Mouse (Mus musculus) heart, embryonic 11.5 days (tissue): ENCODE measurements at regions not wholly inside any gene's neighbourhood (a gene's known extent, or its start where the extent isn't known, plus 50 kb on each side); places are given as distances from the start of the nearest gene placed in this dataset.

Source experiments
- ATAC-seq: fragments of 200-750 bp; cut with Nextera tagmentation; replicated peaks from 2 replicates; pipeline ENCODE4 v1.8.0; 2017; ENCODE audit warnings: moderate library complexity; ENCODE audit not compliant: insufficient number of reproducible peaks, low FRiP score, low TSS enrichment
- H3K27ac ChIP-seq: fragments of 300-500 bp; sonication (generic); 2 replicates; pipeline ENCODE4 v1.5.1; 2014; ENCODE audit warnings: mild to moderate bottlenecking, low read depth, low read length
- H3K27me3 ChIP-seq: fragments of 300-500 bp; sonication (generic); 2 replicates; pipeline ENCODE4 v1.6.1; 2014; ENCODE audit warnings: mild to moderate bottlenecking, low read length, mixed read lengths; ENCODE audit not compliant: control insufficient read depth, insufficient read depth
- H3K36me3 ChIP-seq: fragments of 300-500 bp; sonication (generic); 2 replicates; pipeline ENCODE4 v1.6.1; 2014; ENCODE audit warnings: mild to moderate bottlenecking, low read length, moderate library complexity, mixed read lengths; ENCODE audit not compliant: control insufficient read depth, insufficient read depth
- H3K4me1 ChIP-seq: fragments of 300-500 bp; sonication (generic); 2 replicates; pipeline ENCODE4 v1.6.1; 2014; ENCODE audit warnings: low read length; ENCODE audit not compliant: control insufficient read depth, insufficient read depth
- H3K4me2 ChIP-seq: fragments of 300-500 bp; sonication (generic); 2 replicates; pipeline ENCODE4 v1.6.1; 2014; ENCODE audit warnings: mild to moderate bottlenecking, moderate library complexity
- H3K4me3 ChIP-seq: fragments of 300-500 bp; sonication (generic); 2 replicates; pipeline ENCODE4 v1.5.1; 2014; ENCODE audit warnings: low read depth, low read length
- H3K9ac ChIP-seq: fragments of 300-500 bp; sonication (generic); 2 replicates; pipeline ENCODE4 v1.6.1; 2014; ENCODE audit warnings: mild to moderate bottlenecking, low read depth, low read length, moderate library complexity
- H3K9me3 ChIP-seq: fragments of 300-500 bp; sonication (generic); replicated peaks from 2 replicates; pipeline ENCODE4 v1.6.1; 2016; ENCODE audit warnings: low read length; ENCODE audit not compliant: control insufficient read depth
- WGBS: fragments of 180-500 bp; shearing (Covaris S2); extraction: QIAGEN DNeasy Blood & Tissue Kit; methylation state at CpG from one replicate; pipeline ENCODE4 v1.1.7; 2014; ENCODE audit not compliant: insufficient replicate concordance; 5-methylcytosine and 5-hydroxymethylcytosine counted together

- H3K9ac ChIP-seq: 0 out of 2 replicates have a peak overlapping the region, but pooled peaks have one; percentile 39
- peak overlapping the region; percentile 34 for H3K4me2 ChIP-seq
- H3K27me3 ChIP-seq: no peaks in the 10 kb centered on the region
- no peaks in the 10 kb centered on the region; the same call in 1 of the 2 replicates for H3K9me3 ChIP-seq
- ATAC-seq: no peak
- no peak overlapping the region for H3K27ac ChIP-seq
- no peaks in the 10 kb centered on the region; the same call in 1 of the 2 replicates for H3K4me1 ChIP-seq
- no peaks in the 10 kb centered on the region for H3K36me3 ChIP-seq
- WGBS: 24% methylated on average over 6 of the region's 6 CpGs
- H3K4me3 ChIP-seq: no peak overlapping the region; the same call in 1 of the 2 replicates
Observed at GRCm38 (mm10) chr14:105815827-105816226, 80.8 kb downstream of the Spry2 start.

- Histone ChIP-seq H3K9me3 (no peaks in the 10 kb centered on the region; the same call in 1 of the 2 replicates), H3K4me1 (no peaks in the 10 kb centered on the region), H3K27me3 (no peaks in the 10 kb centered on the region), H3K9ac (0 out of 2 replicates have a peak overlapping the region, but pooled peaks have one; percentile 39), H3K27ac (no peak overlapping the region), H3K4me3 (no peak overlapping the region; the same call in 1 of the 2 replicates), H3K36me3 (no peaks in the 10 kb centered on the region), H3K4me2 (peak overlapping the region; percentile 34)
- ATAC-seq: no peak
- WGBS: 50% methylated on average over 12 of the region's 12 CpGs
Observed at GRCm38 (mm10) chr14:105815281-105815680, 81.3 kb downstream of the Spry2 start.

- Histone ChIP-seq H3K36me3 (no peaks in the 10 kb centered on the region), H3K9me3 (no peaks in the 10 kb centered on the region), H3K4me3 (no peak overlapping the region), H3K27ac (no peak overlapping the region), H3K27me3 (no peaks in the 10 kb centered on the region), H3K9ac (no peak overlapping the region), H3K4me1 (no peaks in the 10 kb centered on the region), H3K4me2 (no peak overlapping the region)
- ATAC-seq: no peak
Observed at GRCm38 (mm10) chr14:105813661-105814060, 83.0 kb downstream of the Spry2 start.

GRCm38 (mm10) chr14:105813097-105813496, 83.5 kb downstream of the Spry2 start:
- H3K9ac ChIP-seq: no peak overlapping the region
- H3K27me3 ChIP-seq: no peaks in the 10 kb centered on the region
- no peak for ATAC-seq
- no peaks in the 10 kb centered on the region for H3K36me3 ChIP-seq
- no peak overlapping the region for H3K4me2 ChIP-seq
- 78% methylated on average over 6 of the region's 6 CpGs for WGBS
- H3K27ac ChIP-seq: no peak overlapping the region
- H3K4me1 ChIP-seq: no peaks in the 10 kb centered on the region
- no peaks in the 10 kb centered on the region for H3K9me3 ChIP-seq
- no peak overlapping the region for H3K4me3 ChIP-seq

- H3K27me3 ChIP-seq: no peaks in the 10 kb centered on the region
- no peak overlapping the region for H3K4me3 ChIP-seq
- H3K9me3 ChIP-seq: no peaks in the 10 kb centered on the region
- peaks cover 8% of the 10 kb centered on the region for H3K4me1 ChIP-seq
- no peaks in the 10 kb centered on the region for H3K36me3 ChIP-seq
- ATAC-seq: no peak
- H3K4me2 ChIP-seq: no peak overlapping the region
- no peak overlapping the region for H3K9ac ChIP-seq
- 75% methylated on average over 6 of the region's 6 CpGs for WGBS
- no peak overlapping the region for H3K27ac ChIP-seq
Observed at GRCm38 (mm10) chr14:105805762-105806161, 90.9 kb downstream of the Spry2 start.

- no peaks in the 10 kb centered on the region for H3K9me3 ChIP-seq
- H3K4me3 ChIP-seq: no peak overlapping the region
- H3K4me2 ChIP-seq: no peak overlapping the region
- no peaks in the 10 kb centered on the region for H3K27me3 ChIP-seq
- no peaks in the 10 kb centered on the region for H3K36me3 ChIP-seq
- 69% methylated on average over 5 of the region's 5 CpGs for WGBS
- peaks cover 8% of the 10 kb centered on the region for H3K4me1 ChIP-seq
- no peak for ATAC-seq
- no peak overlapping the region for H3K9ac ChIP-seq
- H3K27ac ChIP-seq: no peak overlapping the region
Observed at GRCm38 (mm10) chr14:105805362-105805761, 91.3 kb downstream of the Spry2 start.

- no peaks in the 10 kb centered on the region for H3K9me3 ChIP-seq
- ATAC-seq: no peak
- 78% methylated on average over 5 of the region's 5 CpGs for WGBS
- no peaks in the 10 kb centered on the region for H3K36me3 ChIP-seq
- no peak overlapping the region for H3K9ac ChIP-seq
- no peak overlapping the region for H3K4me2 ChIP-seq
- no peak overlapping the region for H3K27ac ChIP-seq
- H3K4me3 ChIP-seq: no peak overlapping the region
- H3K27me3 ChIP-seq: no peaks in the 10 kb centered on the region
- peaks cover 8% of the 10 kb centered on the region for H3K4me1 ChIP-seq
Observed at GRCm38 (mm10) chr14:105804761-105805160, 91.9 kb downstream of the Spry2 start.

- no peak overlapping the region for H3K27ac ChIP-seq
- 21% methylated on average over 7 of the region's 7 CpGs for WGBS
- no peaks in the 10 kb centered on the region for H3K9me3 ChIP-seq
- peak overlapping the region; percentile 64 for H3K4me2 ChIP-seq
- no peaks in the 10 kb centered on the region for H3K27me3 ChIP-seq
- no peak for ATAC-seq
- H3K4me3 ChIP-seq: peak overlapping the region; percentile 33
- peaks cover 8% of the 10 kb centered on the region for H3K4me1 ChIP-seq
- no peaks in the 10 kb centered on the region for H3K36me3 ChIP-seq
- no peak overlapping the region for H3K9ac ChIP-seq
Observed at GRCm38 (mm10) chr14:105803281-105803680, 93.3 kb downstream of the Spry2 start.

- no peaks in the 10 kb centered on the region for H3K27me3 ChIP-seq
- no peaks in the 10 kb centered on the region for H3K9me3 ChIP-seq
- H3K4me1 ChIP-seq: peaks cover 8% of the 10 kb centered on the region
- H3K4me2 ChIP-seq: peak overlapping the region; percentile 64
- 3% methylated on average over 18 of the region's 18 CpGs for WGBS
- H3K4me3 ChIP-seq: peak overlapping the region; percentile 33
- ATAC-seq: peak; percentile 14; the same call in 1 of the 2 replicates
- H3K9ac ChIP-seq: peak overlapping the region; percentile 52; the same call in 1 of the 2 replicates
- H3K36me3 ChIP-seq: no peaks in the 10 kb centered on the region
- no peak overlapping the region for H3K27ac ChIP-seq
Observed at GRCm38 (mm10) chr14:105802529-105803280, 93.9 kb downstream of the Spry2 start.
